Mouse (Mus musculus): ENCODE results near the gene Hoxa11.

The Hoxa11 gene

GRCm38 (mm10) chr6:52217895-52218642 is 27.5 kb downstream of the Hoxa11 start:
- DNase-seq: no peak

- no peak for DNase-seq
Observed at GRCm38 (mm10) chr6:52217459-52217768, 28.2 kb downstream of the Hoxa11 start.

GRCm38 (mm10) chr6:52216691-52217458 is 28.7 kb downstream of the Hoxa11 start:
- no peak for DNase-seq

GRCm38 (mm10) chr6:52215771-52216535 is 29.7 kb downstream of the Hoxa11 start:
- no peak for DNase-seq

GRCm38 (mm10) chr6:52215070-52215469 is 30.5 kb downstream of the Hoxa11 start:
- no peak for DNase-seq

GRCm38 (mm10) chr6:52214271-52214670 is 31.3 kb downstream of the Hoxa11 start:
- DNase-seq: no peak

GRCm38 (mm10) chr6:52213119-52213986 is 32.3 kb downstream of the Hoxa11 start, which contains the start of the genes Hoxa3 and Gm28308:
TSS of gene Hoxa3 (minus strand) at chr6:52213336.
TSS of gene Gm28308 (minus strand) at chr6:52213339.
- no peak for DNase-seq

GRCm38 (mm10) chr6:52212556-52213118 is 33.0 kb downstream of the Hoxa11 start:
- no peak for DNase-seq

GRCm38 (mm10) chr6:52211961-52212360 is 33.6 kb downstream of the Hoxa11 start:
- no peak for DNase-seq

GRCm38 (mm10) chr6:52211170-52211935 is 34.3 kb downstream of the Hoxa11 start:
- DNase-seq: peak; percentile 58

- no peak for DNase-seq
Observed at GRCm38 (mm10) chr6:52209685-52210046, 35.9 kb downstream of the Hoxa11 start.

GRCm38 (mm10) chr6:52208868-52209684 is 36.5 kb downstream of the Hoxa11 start:
- no peak for DNase-seq

GRCm38 (mm10) chr6:52208072-52208867 is 37.3 kb downstream of the Hoxa11 start, which contains the start of gene Hoxa6:
TSS of gene Hoxa6 (minus strand) at chr6:52208722.
- DNase-seq: no peak

- DNase-seq: no peak
Observed at GRCm38 (mm10) chr6:52207684-52207976, 38.0 kb downstream of the Hoxa11 start.

GRCm38 (mm10) chr6:52206882-52207683 is 38.5 kb downstream of the Hoxa11 start:
- DNase-seq: no peak

- no peak for DNase-seq
Observed at GRCm38 (mm10) chr6:52205638-52206621, 39.7 kb downstream of the Hoxa11 start.

- DNase-seq: no peak
Observed at GRCm38 (mm10) chr6:52205221-52205620, 40.4 kb downstream of the Hoxa11 start.

Data from right cerebral cortex, postnatal 14 days (tissue).